Mouse (Mus musculus) erythroblast, embryonic 14.5 days (primary cell): ENCODE results near the gene Litaf.

ENCODE experiments used
- GATA1 ChIP-seq: IDR thresholded peaks from 2 replicates; pipeline ENCODE4 v1.6.1; 2012; ENCODE audit warnings: low read length, inconsistent platforms, mixed read lengths
- TAL1 ChIP-seq: IDR thresholded peaks from 3 replicates; pipeline ENCODE4 v1.6.1; 2012; ENCODE audit warnings: low read length, inconsistent platforms, mixed read lengths

DNA sequence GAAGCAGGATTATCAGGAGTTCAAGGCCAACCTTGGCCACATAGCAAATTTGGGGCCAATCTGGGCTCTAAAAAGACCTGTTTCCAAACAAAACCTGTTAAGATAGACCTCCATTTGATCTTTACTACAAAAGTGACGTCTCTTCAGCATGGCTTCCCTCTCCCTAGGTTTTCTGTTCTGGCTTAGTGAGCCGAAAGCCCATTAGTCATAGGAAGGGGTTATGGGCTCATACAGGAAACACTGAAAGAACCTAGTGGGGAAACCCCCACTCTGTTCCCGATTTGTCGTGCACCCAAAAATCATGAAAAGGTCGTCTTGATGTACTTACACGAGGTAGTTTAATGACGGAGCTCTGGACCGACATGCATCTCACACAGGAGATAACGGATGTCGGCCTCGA lies 128.5 kb downstream of the Litaf start:
- no peak for TF ChIP-seq GATA1
- no peak for TF ChIP-seq TAL1
